Mouse (Mus musculus) heart, embryonic 12.5 days (tissue): ENCODE data around the gene Tmem54. TPM values are rescaled to one million over a fixed set of nuclear protein-coding genes. Genes with fewer than 3 reads are reported as not detected.

ENCODE experiments used
- ATAC-seq: fragments of 200-750 bp; cut with Nextera tagmentation; 2 replicates; pipeline ENCODE4 v1.8.0; 2017; ENCODE audit warnings: moderate TSS enrichment, moderate library complexity; ENCODE audit not compliant: insufficient number of reproducible peaks, low FRiP score
- H3K27ac ChIP-seq: fragments of 300-500 bp; sonication (generic); 2 replicates; pipeline ENCODE4 v1.5.1; 2016; ENCODE audit warnings: mild to moderate bottlenecking, moderate library complexity; ENCODE audit not compliant: poor library complexity, severe bottlenecking
- H3K27me3 ChIP-seq: fragments of 300-500 bp; sonication (generic); replicated peaks from 2 replicates; pipeline ENCODE4 v1.6.1; 2016; ENCODE audit warnings: mild to moderate bottlenecking, moderate library complexity
- H3K36me3 ChIP-seq: fragments of 300-500 bp; sonication (generic); 2 replicates; pipeline ENCODE4 v1.6.1; 2016; ENCODE audit warnings: mild to moderate bottlenecking, moderate library complexity
- H3K4me1 ChIP-seq: fragments of 300-500 bp; sonication (generic); replicated peaks from 2 replicates; pipeline ENCODE4 v1.6.1; 2016; ENCODE audit warnings: mild to moderate bottlenecking
- H3K4me2 ChIP-seq: fragments of 300-500 bp; sonication (generic); 2 replicates; pipeline ENCODE4 v1.6.1; 2016; ENCODE audit warnings: mild to moderate bottlenecking, moderate library complexity
- H3K4me3 ChIP-seq: fragments of 300-500 bp; sonication (generic); 2 replicates; pipeline ENCODE4 v1.5.1; 2016; ENCODE audit warnings: mild to moderate bottlenecking
- H3K9ac ChIP-seq: fragments of 300-500 bp; sonication (generic); 2 replicates; pipeline ENCODE4 v1.6.1; 2016; ENCODE audit warnings: mild to moderate bottlenecking, moderate library complexity
- H3K9me3 ChIP-seq: fragments of 300-500 bp; sonication (generic); replicated peaks from 2 replicates; pipeline ENCODE4 v1.6.1; 2016; ENCODE audit warnings: mild to moderate bottlenecking, moderate library complexity
- WGBS: fragments of 180-500 bp; shearing (Covaris S2); methylation state at CpG from one replicate; pipeline ENCODE4 v1.1.7; 2016; 5-methylcytosine and 5-hydroxymethylcytosine counted together
- polyA plus RNA-seq: library from polyadenylated mRNA; unstranded; fragments of >200 nt; fragmentation: Nextera tagmentation; extraction: Ambion mirVana; gene quantifications from 2 replicates; pipeline ENCODE4 v1.2.1, GENCODE M21; 2016

Tmem54 gene
- polyA plus RNA-seq, 1 experiment from 2014 or later = 0.34 TPM

- H3K9me3 ChIP-seq = no peaks in the 10 kb centered on the region
- peak overlapping the region; percentile 68; the same call in 1 of the 2 replicates for H3K27ac ChIP-seq
- H3K36me3 ChIP-seq = 0 out of 2 replicates have a peak, but pooled peaks cover 6% of the 10 kb centered on the region
- no peak overlapping the region for H3K4me2 ChIP-seq
- no peak for ATAC-seq
- no peak overlapping the region for H3K9ac ChIP-seq
- H3K27me3 ChIP-seq = peaks cover 23% of the 10 kb centered on the region; the same call in 1 of the 2 replicates
- 85% methylated on average over 11 of the region's 11 CpGs for WGBS
- no peak overlapping the region for H3K4me3 ChIP-seq
- H3K4me1 ChIP-seq = peaks cover 63% of the 10 kb centered on the region
These were observed 37.2 kb downstream of the Tmem54 start for GRCm38 (mm10) chr4:129142439-129143045.

DNA sequence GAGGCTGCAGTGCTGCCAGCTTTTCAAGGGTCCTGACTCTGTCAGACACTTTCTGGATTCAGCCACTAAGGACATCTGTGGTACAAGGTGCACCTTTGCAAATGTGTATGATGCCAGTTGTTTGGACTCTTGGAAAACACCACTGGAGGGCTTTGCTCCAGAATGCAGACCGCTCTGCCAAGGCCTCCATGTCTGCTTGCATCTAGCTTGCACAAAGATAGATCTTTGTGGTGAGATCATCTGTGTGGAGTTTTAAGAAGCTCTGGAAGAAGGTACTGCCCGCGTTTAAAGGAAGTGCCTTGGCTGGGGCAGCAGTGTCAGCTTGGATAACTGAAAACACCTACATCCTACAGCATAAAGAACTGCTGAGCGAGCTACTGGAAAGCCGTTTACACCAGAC lies 38.2 kb downstream of the Tmem54 start:
- Histone ChIP-seq H3K36me3 (peaks cover 6% of the 10 kb centered on the region; the same call in 1 of the 2 replicates), H3K4me2 (no peak overlapping the region), H3K4me1 (peaks cover 61% of the 10 kb centered on the region), H3K27me3 (peaks cover 14% of the 10 kb centered on the region; the same call in 1 of the 2 replicates), H3K9me3 (no peaks in the 10 kb centered on the region), H3K4me3 (no peak overlapping the region), H3K27ac (no peak overlapping the region), H3K9ac (no peak overlapping the region)
- ATAC-seq = no peak
- WGBS = 74% methylated on average over 5 of the region's 5 CpGs

DNA sequence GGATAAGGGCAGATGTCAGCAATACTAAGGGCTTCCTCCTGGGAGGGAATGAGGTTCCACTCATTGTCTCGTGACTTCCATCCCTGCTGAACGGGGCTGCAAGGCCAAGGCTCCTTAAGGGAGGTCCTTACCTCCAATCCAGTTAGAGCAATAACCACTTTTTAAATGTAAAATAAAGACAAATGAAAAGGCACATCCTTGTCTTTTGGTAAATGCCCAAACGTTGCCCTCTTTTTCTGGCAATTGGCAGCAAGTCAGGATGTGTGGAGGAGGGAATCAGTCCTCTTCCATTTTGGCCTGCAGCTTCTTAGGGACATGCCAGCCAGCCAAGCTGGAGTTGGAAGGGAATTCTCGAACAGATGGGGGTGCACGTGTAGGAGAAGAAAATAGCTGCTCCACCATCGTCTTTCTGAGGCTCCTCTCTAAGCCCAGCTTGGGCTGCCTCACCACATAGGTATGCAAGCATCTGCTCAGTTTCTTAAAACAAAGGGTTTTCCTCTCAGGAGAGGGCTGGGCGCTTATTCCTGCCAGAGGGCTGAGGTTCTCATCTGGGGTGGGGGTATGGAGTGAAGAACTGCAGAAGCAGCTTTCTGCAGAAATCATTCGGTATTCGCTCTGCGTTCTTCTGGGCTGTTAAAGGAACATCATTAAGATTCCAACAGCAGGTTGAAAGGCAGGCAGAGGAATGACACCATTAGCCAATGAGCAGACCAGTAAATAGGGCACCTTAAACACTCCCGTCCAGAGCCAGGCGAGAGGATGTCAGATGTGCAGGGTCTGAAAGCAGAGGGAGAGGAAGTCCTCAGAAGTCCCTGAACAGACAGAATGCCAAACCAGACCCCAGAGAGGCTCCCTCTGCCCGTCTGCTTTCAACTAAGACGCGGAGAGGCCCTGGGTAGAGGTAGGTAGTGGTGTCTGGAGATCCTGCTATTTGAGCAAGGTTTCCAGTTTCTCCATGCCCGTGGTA lies 39.3 kb downstream of the Tmem54 start:
- H3K9ac ChIP-seq = no peak overlapping the region
- no peak overlapping the region for H3K4me3 ChIP-seq
- H3K4me1 ChIP-seq = peaks cover 67% of the 10 kb centered on the region
- H3K36me3 ChIP-seq = peaks cover 17% of the 10 kb centered on the region
- peaks cover 3% of the 10 kb centered on the region; the same call in 1 of the 2 replicates for H3K27me3 ChIP-seq
- WGBS = 56% methylated on average over 16 of the region's 16 CpGs
- H3K4me2 ChIP-seq = peak overlapping the region; percentile 2; the same call in 1 of the 2 replicates
- no peak for ATAC-seq
- H3K27ac ChIP-seq = 0 out of 2 replicates have a peak overlapping the region, but pooled peaks have one; percentile 45
- H3K9me3 ChIP-seq = no peaks in the 10 kb centered on the region

GRCm38 (mm10) chr4:129145411-129145810 lies 40.1 kb downstream of the Tmem54 start:
- no peak overlapping the region for H3K4me2 ChIP-seq
- no peak overlapping the region for H3K4me3 ChIP-seq
- 61% methylated on average over 4 of the region's 4 CpGs for WGBS
- H3K4me1 ChIP-seq = peaks cover 63% of the 10 kb centered on the region
- 0 out of 2 replicates have a peak overlapping the region, but pooled peaks have one; percentile 45 for H3K27ac ChIP-seq
- peaks cover 22% of the 10 kb centered on the region for H3K36me3 ChIP-seq
- no peak overlapping the region for H3K9ac ChIP-seq
- H3K9me3 ChIP-seq = no peaks in the 10 kb centered on the region
- H3K27me3 ChIP-seq = no peaks in the 10 kb centered on the region
- ATAC-seq = no peak

DNA sequence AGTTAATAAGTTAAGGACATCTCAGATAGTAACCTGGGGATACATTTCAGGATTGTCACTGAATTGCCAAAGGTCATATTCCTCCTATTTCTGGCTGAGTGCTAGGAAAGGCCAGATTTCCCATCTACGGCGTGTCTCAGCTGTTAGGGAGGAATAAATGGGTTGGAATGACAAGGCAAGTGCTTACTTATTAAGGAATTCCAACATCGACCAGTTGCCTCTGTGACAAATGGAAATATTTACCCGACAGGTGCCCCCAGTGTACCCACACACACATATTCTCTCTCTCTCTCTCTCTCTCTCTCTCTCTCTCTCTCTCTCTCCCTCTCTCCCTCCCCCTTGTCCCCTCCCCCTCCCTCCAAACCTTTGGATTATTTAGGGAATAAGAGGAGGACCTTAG lies 40.6 kb downstream of the Tmem54 start:
- WGBS = 71% methylated on average over 4 of the region's 4 CpGs
- Histone ChIP-seq H3K9ac (no peak overlapping the region), H3K27ac (no peak overlapping the region), H3K9me3 (no peaks in the 10 kb centered on the region), H3K36me3 (peaks cover 26% of the 10 kb centered on the region), H3K4me3 (no peak overlapping the region), H3K4me2 (no peak overlapping the region), H3K4me1 (peaks cover 61% of the 10 kb centered on the region), H3K27me3 (no peaks in the 10 kb centered on the region)
- ATAC-seq = no peak

- Histone ChIP-seq H3K9me3 (no peaks in the 10 kb centered on the region), H3K9ac (no peak overlapping the region), H3K27me3 (no peaks in the 10 kb centered on the region), H3K4me2 (no peak overlapping the region), H3K4me3 (no peak overlapping the region), H3K4me1 (peaks cover 56% of the 10 kb centered on the region), H3K36me3 (peaks cover 31% of the 10 kb centered on the region), H3K27ac (no peak overlapping the region)
- WGBS = 46% methylated on average over 2 of the region's 2 CpGs
- ATAC-seq = no peak
These were observed 41.0 kb downstream of the Tmem54 start for GRCm38 (mm10) chr4:129146392-129146791.

GRCm38 (mm10) chr4:129147552-129148103 lies 42.3 kb downstream of the Tmem54 start:
- ATAC-seq = no peak
- peaks cover 44% of the 10 kb centered on the region for H3K4me1 ChIP-seq
- peaks cover 42% of the 10 kb centered on the region for H3K36me3 ChIP-seq
- no peaks in the 10 kb centered on the region for H3K27me3 ChIP-seq
- H3K4me2 ChIP-seq = no peak overlapping the region
- no peak overlapping the region for H3K4me3 ChIP-seq
- 61% methylated on average over 13 of the region's 13 CpGs for WGBS
- H3K9me3 ChIP-seq = no peaks in the 10 kb centered on the region
- H3K27ac ChIP-seq = no peak overlapping the region
- H3K9ac ChIP-seq = no peak overlapping the region

GRCm38 (mm10) chr4:129149321-129149720 lies 44.0 kb downstream of the Tmem54 start:
- no peak overlapping the region for H3K4me2 ChIP-seq
- no peak for ATAC-seq
- H3K9ac ChIP-seq = no peak overlapping the region
- H3K27me3 ChIP-seq = no peaks in the 10 kb centered on the region
- H3K4me3 ChIP-seq = no peak overlapping the region
- H3K36me3 ChIP-seq = peaks cover 50% of the 10 kb centered on the region
- WGBS = 78% methylated on average over 1 of the region's 1 CpGs
- H3K4me1 ChIP-seq = peaks cover 36% of the 10 kb centered on the region
- no peaks in the 10 kb centered on the region for H3K9me3 ChIP-seq
- H3K27ac ChIP-seq = no peak overlapping the region

DNA sequence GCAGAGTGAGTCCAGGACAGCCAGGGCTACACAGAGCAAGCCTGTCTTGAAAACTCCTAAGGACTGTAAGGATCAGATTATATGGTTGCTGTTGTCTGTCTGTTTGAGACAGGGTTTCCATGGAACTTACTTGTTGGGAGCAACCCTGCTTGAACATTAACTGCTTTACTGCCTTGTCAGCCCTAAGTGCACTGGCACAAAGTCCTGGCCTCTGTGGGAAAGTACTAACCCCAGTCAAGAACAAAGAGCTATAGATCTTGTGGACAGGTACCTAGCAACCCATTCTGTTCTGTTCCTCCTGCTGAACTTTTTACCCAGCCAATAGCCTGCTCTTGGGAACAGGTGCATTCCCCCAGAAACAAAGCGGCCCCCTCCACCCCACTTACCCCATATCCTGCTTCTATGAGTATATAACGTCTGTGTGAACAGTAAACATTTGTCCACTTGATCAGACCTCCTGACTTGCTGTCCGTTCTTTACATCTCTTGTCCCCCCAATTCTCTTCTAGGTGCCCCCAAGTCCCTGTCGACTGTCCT lies 46.0 kb downstream of the Tmem54 start:
- H3K4me3 ChIP-seq = no peak overlapping the region
- ATAC-seq = no peak
- WGBS = 87% methylated on average over 4 of the region's 4 CpGs

DNA sequence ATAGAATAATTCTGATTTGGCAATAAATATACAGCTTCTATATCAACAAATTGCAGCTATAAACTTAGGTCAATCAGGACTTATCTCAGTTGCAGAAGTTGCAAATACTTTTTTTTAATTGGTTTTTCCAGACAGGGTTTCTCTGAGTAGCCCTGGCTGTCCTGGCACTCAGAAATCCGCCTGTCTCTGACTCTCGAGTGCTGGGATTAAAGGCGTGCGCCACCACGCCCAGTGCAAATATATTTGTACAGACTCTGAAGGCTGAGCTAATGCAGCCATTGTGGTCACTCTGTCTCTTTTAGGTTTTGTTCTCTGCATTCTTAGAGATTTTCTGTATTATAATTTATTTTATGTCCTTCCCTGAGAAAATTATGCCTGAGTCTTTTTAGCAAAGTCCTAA lies 52.2 kb downstream of the Tmem54 start:
- H3K4me1 ChIP-seq = peaks cover 12% of the 10 kb centered on the region
- peaks cover 60% of the 10 kb centered on the region for H3K36me3 ChIP-seq
- no peak for ATAC-seq

More for the DNA sequence above, 46.0 kb downstream of the Tmem54 start:
- Histone ChIP-seq H3K4me1 (peaks cover 22% of the 10 kb centered on the region), H3K27me3 (no peaks in the 10 kb centered on the region), H3K9ac (no peak overlapping the region), H3K4me2 (no peak overlapping the region), H3K36me3 (peaks cover 67% of the 10 kb centered on the region), H3K9me3 (no peaks in the 10 kb centered on the region), H3K27ac (no peak overlapping the region)

DNA sequence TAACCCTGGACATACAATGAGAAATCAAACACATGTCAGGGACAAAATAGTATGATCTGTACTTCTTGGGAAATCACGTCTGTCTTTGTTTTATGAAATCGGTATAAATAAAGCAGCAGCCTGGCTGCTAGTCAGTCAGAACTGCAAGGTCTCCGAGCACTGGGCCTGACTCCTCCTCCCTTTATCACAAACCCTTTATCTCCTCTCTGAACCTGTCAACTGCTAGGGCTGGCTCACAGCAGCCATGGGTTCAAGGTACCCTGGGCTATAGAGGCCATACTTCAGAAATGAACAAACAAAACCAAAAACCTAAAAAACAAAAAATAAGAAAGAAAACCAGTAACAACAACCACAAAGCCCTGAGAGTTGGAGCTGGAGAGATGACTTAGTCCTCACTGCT lies 53.2 kb downstream of the Tmem54 start:
- no peak overlapping the region for H3K4me3 ChIP-seq
- H3K4me1 ChIP-seq = peaks cover 12% of the 10 kb centered on the region
- peaks cover 55% of the 10 kb centered on the region for H3K36me3 ChIP-seq
- ATAC-seq = no peak
- H3K27me3 ChIP-seq = no peaks in the 10 kb centered on the region
- WGBS = 24% methylated on average over 3 of the region's 3 CpGs
- no peaks in the 10 kb centered on the region for H3K9me3 ChIP-seq
- no peak overlapping the region for H3K4me2 ChIP-seq
- no peak overlapping the region for H3K9ac ChIP-seq
- no peak overlapping the region for H3K27ac ChIP-seq

More for the DNA sequence above, 52.2 kb downstream of the Tmem54 start:
- 73% methylated on average over 5 of the region's 5 CpGs for WGBS
- Histone ChIP-seq H3K27ac (no peak overlapping the region), H3K4me3 (no peak overlapping the region), H3K4me2 (no peak overlapping the region), H3K9me3 (no peaks in the 10 kb centered on the region), H3K9ac (no peak overlapping the region), H3K27me3 (no peaks in the 10 kb centered on the region)
